ENCODE assay signal across 9 mouse cellular contexts in genomic region chr15:75189116-75189515, GRCm38 (mm10). TPM values are rescaled to one million over a fixed set of nuclear protein-coding genes. Genes with fewer than 3 reads are reported as not detected.
DNase-seq lines count a peak whose midpoint lies in the region; ATAC-seq and TF ChIP-seq lines count a peak whose summit lies in the region.
"Had no signal": no experiment of that assay in that cellular context is flagged by ENCODE, and none has a peak within 500 bp of the region (broad histone marks: within the 10 kb centered on the region; RNA-seq: fewer than 3 reads in every experiment).

No protein-coding gene starts in this region.

- no peak overlapping the region for H3K9ac ChIP-seq in forebrain, embryonic 11.5 days (ENCODE audit: low read length)

- no peaks in the 10 kb centered on the region for H3K36me3 ChIP-seq in forebrain, embryonic 11.5 days (ENCODE audit: control insufficient read depth, insufficient read depth, low read length)

- no peak overlapping the region for H3K4me3 ChIP-seq in gastrocnemius, adult 2 months
- H3K4me3 ChIP-seq in forebrain, embryonic 11.5 days (ENCODE audit: low read depth, low read length), result no peak overlapping the region

- H3K4me1 ChIP-seq in forebrain, embryonic 11.5 days (replicated peaks; ENCODE audit: control insufficient read depth, insufficient read depth, low read length), result no peaks in the 10 kb centered on the region

- intact Hi-C loops in gastrocnemius, adult 2 months (cut with DNase I), result no loop called here

- no peaks in the 10 kb centered on the region for H3K9me3 ChIP-seq in forebrain, embryonic 11.5 days (ENCODE audit: control insufficient read depth, low read length)

- no peak overlapping the region for H3K27ac ChIP-seq in gastrocnemius, adult 2 months
- no peak overlapping the region for H3K27ac ChIP-seq in forebrain, embryonic 11.5 days (ENCODE audit: low read depth, low read length)

- no peak for ATAC-seq in granulocyte monocyte progenitor cell, adult 5-6 weeks (replicated peaks; ENCODE audit: poor library complexity, severe bottlenecking)
- ATAC-seq in forebrain, embryonic 11.5 days (replicated peaks; ENCODE audit: low FRiP score), result no peak

- WGBS in forebrain, embryonic 11.5 days, result 71% methylated on average over 2 of the region's 2 CpGs

- H3K27me3 ChIP-seq in forebrain, embryonic 11.5 days (ENCODE audit: control insufficient read depth, insufficient read depth, low read length), result no peaks in the 10 kb centered on the region

- DNase-seq in gastrocnemius, adult 2 months, result no peak
- DNase-seq in gastrocnemius, postnatal 25 days, result no peak
- DNase-seq in urinary bladder, postnatal 25 days (ENCODE audit: low spot score), result peak; percentile 13
- no peak for DNase-seq in urinary bladder, adult 2 months (ENCODE audit: low spot score)
- peak; percentile 16 for DNase-seq in forelimb bud, embryonic 11.5 days (ENCODE audit: low read depth, low spot score)
- peak; percentile 33 for DNase-seq in retina, postnatal 1 day
- DNase-seq in forebrain, embryonic 11.5 days (ENCODE audit: low spot score), result no peak

- H3K4me2 ChIP-seq in forebrain, embryonic 11.5 days (ENCODE audit: low read depth, low read length, severe bottlenecking), result no peak overlapping the region

- peak; percentile 47 for TF ChIP-seq CTCF in gastrocnemius, adult 2 months (IDR thresholded peaks at IDR 0.05)

RNA-seq across cellular contexts. Expression of gene BC025446, which starts 27.1 kb away (rescaled TPM):
- not detected for total RNA-seq in gastrocnemius, adult 2 months (2021)
- not detected for total RNA-seq in gastrocnemius, postnatal 25 days (2021)
- 0.08 and 0.16 TPM in 2 replicates for polyA plus RNA-seq in urinary bladder, adult 2 months (2012; rRNA removed)
- total RNA-seq in granulocyte monocyte progenitor cell, adult 5-6 weeks (2014; fragmentation: Nextera tagmentation), result not detected in 2 replicates
- total RNA-seq in granulocyte monocyte progenitor cell, adult 5-6 weeks (2017), result not detected in 2 replicates
- not detected in 2 replicates for polyA plus RNA-seq in forebrain, embryonic 11.5 days (2014; fragmentation: Nextera tagmentation; extraction: Ambion mirVana)
- total RNA-seq: common myeloid progenitor, adult 5-6 weeks had no signal

RNA-seq across cellular contexts. Expression of gene Ly6g, which starts 34.1 kb away (rescaled TPM):
- total RNA-seq in gastrocnemius, adult 2 months (2021), result not detected
- total RNA-seq in gastrocnemius, postnatal 25 days (2021), result not detected
- not detected in 2 replicates for polyA plus RNA-seq in urinary bladder, adult 2 months (2012; rRNA removed)
- 2.7 TPM in 1 of 2 replicates, not detected in the other for total RNA-seq in granulocyte monocyte progenitor cell, adult 5-6 weeks (2014; fragmentation: Nextera tagmentation)
- total RNA-seq in granulocyte monocyte progenitor cell, adult 5-6 weeks (2017), result 3.2 and 4.9 TPM in 2 replicates
- not detected in 2 replicates for polyA plus RNA-seq in forebrain, embryonic 11.5 days (2014; fragmentation: Nextera tagmentation; extraction: Ambion mirVana)
- total RNA-seq: common myeloid progenitor, adult 5-6 weeks had no signal

Comparison
In these comparisons a context has a peak if more than half of its experiments do, and no peak if none do; other contexts are left out.
1. DNase-seq: peak in urinary bladder, postnatal 25 days (single experiment), forelimb bud, embryonic 11.5 days (single experiment) and retina, postnatal 1 day (single experiment); none in gastrocnemius, adult 2 months (single experiment), gastrocnemius, postnatal 25 days (single experiment), urinary bladder, adult 2 months (single experiment) and forebrain, embryonic 11.5 days (single experiment).